Mouse (Mus musculus) C2C12 (cell line): Measurements from ENCODE around the gene Ippk.

Experiments
- CEBPB ChIP-seq: IDR thresholded peaks from one replicate; pipeline ENCODE4 v1.6.1; 2011; ENCODE audit warnings: low read depth, mild to moderate bottlenecking, control low read depth, moderate library complexity
- CTCF ChIP-seq: IDR thresholded peaks from one replicate; pipeline ENCODE4 v1.5.1; 2011; ENCODE audit not compliant: control insufficient read depth, insufficient read depth, insufficient read length
- FOSL1 ChIP-seq: IDR thresholded peaks from one replicate; pipeline ENCODE4 v1.8.0; 2011; ENCODE audit warnings: mild to moderate bottlenecking, low read length; ENCODE audit not compliant: poor library complexity, insufficient read depth, severe bottlenecking
- MAX ChIP-seq: IDR thresholded peaks from one replicate; pipeline ENCODE4 v1.6.1; 2011; ENCODE audit warnings: mild to moderate bottlenecking, control low read depth
- MYOD1 ChIP-seq: IDR thresholded peaks from one replicate; pipeline ENCODE4 v1.6.1; 2011; ENCODE audit warnings: low read depth; ENCODE audit not compliant: control insufficient read depth, insufficient read length
- MYOG ChIP-seq: IDR thresholded peaks from one replicate; pipeline ENCODE4 v1.6.1; 2011; ENCODE audit not compliant: control insufficient read depth, insufficient read length; ENCODE audit errors: extremely low read depth
- USF1 ChIP-seq: IDR thresholded peaks from one replicate; pipeline ENCODE4 v1.6.1; 2011; ENCODE audit warnings: low read depth, mild to moderate bottlenecking, control low read depth, moderate library complexity

DNA sequence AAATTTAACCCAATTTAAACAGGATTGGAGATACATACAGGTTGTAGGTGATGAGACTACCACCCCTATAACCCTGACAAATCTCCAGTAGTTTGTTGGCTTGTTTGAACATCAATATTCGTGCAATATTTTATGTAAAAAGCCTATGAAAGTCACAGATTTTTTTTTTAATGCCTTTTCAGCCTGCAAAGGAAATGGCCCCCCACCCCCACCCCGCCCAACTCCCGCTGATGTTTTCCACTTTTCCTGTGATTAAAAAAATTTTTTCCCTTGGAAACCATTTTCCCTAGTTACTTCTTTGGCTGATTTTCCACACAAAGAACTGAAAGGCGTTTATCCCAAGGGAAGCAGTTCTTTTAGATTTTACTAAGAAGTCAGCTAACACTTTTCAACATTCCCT, 83.5 kb downstream of the Ippk start, which contains the start of gene Ecm2:
- no peak for TF ChIP-seq CTCF
- no peak for TF ChIP-seq CEBPB
- TF ChIP-seq USF1 = no peak
- no peak for TF ChIP-seq MYOD1
- no peak for TF ChIP-seq MAX
- no peak for TF ChIP-seq FOSL1
- TF ChIP-seq MYOG = no peak
